Mouse (Mus musculus): Measurements from ENCODE around the gene Snx12.

Snx12 gene

GRCm38 (mm10) chrX:101221834-101222795 lies at the start of gene Snx12:
Snx12 (minus strand) TSS chrX:101222563.
- peak; percentile 85 to 87 for DNase-seq

GRCm38 (mm10) chrX:101268755-101269124 lies 46.4 kb upstream of the Snx12 start, which contains the start of gene Gm20489:
Gm20489 (minus strand) TSS chrX:101269023.
- no peak for DNase-seq

- DNase-seq = peak; percentile 44 to 54
Observed at GRCm38 (mm10) chrX:101268025-101268754, 45.8 kb upstream of the Snx12 start, which contains the start of gene Il2rg. Il2rg (minus strand) TSS chrX:101268255.

- no peak for DNase-seq
Observed at GRCm38 (mm10) chrX:101266631-101267030, 44.3 kb upstream of the Snx12 start.

GRCm38 (mm10) chrX:101263892-101264291 lies 41.5 kb upstream of the Snx12 start, which contains the start of gene Gm614:
Gm614 (minus strand) TSS chrX:101263992.
- no peak for DNase-seq

- DNase-seq = peak; percentile 54 to 65
Observed at GRCm38 (mm10) chrX:101260441-101261325, 38.3 kb upstream of the Snx12 start.

- peak; percentile 64 to 73 for DNase-seq
Observed at GRCm38 (mm10) chrX:101256603-101257002, 34.2 kb upstream of the Snx12 start.

- no peak for DNase-seq
Observed at GRCm38 (mm10) chrX:101254740-101255139, 32.4 kb upstream of the Snx12 start.

GRCm38 (mm10) chrX:101253952-101254729 lies 31.8 kb upstream of the Snx12 start, which contains the start of gene Foxo4:
Foxo4 (plus strand) TSS chrX:101254528.
- peak; percentile 84 to 92 for DNase-seq

- no peak for DNase-seq
Observed at GRCm38 (mm10) chrX:101245011-101245410, 22.6 kb upstream of the Snx12 start.

- DNase-seq = no peak
Observed at GRCm38 (mm10) chrX:101222796-101223162, 416 bp upstream of the Snx12 start.

- DNase-seq = no peak
Observed at GRCm38 (mm10) chrX:101189285-101189684, 33.1 kb downstream of the Snx12 start.

GRCm38 (mm10) chrX:101187647-101188046 lies 34.7 kb downstream of the Snx12 start:
- no peak for DNase-seq

GRCm38 (mm10) chrX:101173388-101173787 lies 49.0 kb downstream of the Snx12 start:
- no peak for DNase-seq

GRCm38 (mm10) chrX:101168425-101168824 lies 53.9 kb downstream of the Snx12 start:
- no peak for DNase-seq

- DNase-seq = no peak
Observed at GRCm38 (mm10) chrX:101163739-101164138, 58.6 kb downstream of the Snx12 start.

- peak; percentile 8 to 12 for DNase-seq
Observed at GRCm38 (mm10) chrX:101163278-101163677, 59.1 kb downstream of the Snx12 start.

- DNase-seq = no peak
Observed at GRCm38 (mm10) chrX:101162532-101162931, 59.8 kb downstream of the Snx12 start.

GRCm38 (mm10) chrX:101157488-101157887 lies 64.9 kb downstream of the Snx12 start:
- DNase-seq = no peak

- DNase-seq = no peak
Observed at GRCm38 (mm10) chrX:101156369-101156768, 66.0 kb downstream of the Snx12 start.

GRCm38 (mm10) chrX:101147506-101147905 lies 74.9 kb downstream of the Snx12 start:
- DNase-seq = no peak
